Mouse (Mus musculus) megakaryocyte, adult 5-6 weeks (primary cell): ENCODE results near the gene Ulk4. TPM values are rescaled to one million over a fixed set of nuclear protein-coding genes. Genes with fewer than 3 reads are reported as not detected.
A peak's percentile ranks its signal among the peaks of the same experiment; 100 is the strongest.

Source experiments
- ATAC-seq: 2 replicates; pipeline ENCODE4 v1.8.0; 2016; ENCODE audit warnings: mild to moderate bottlenecking, inconsistent platforms; ENCODE audit not compliant: poor library complexity, severe bottlenecking
- total RNA-seq, 2 experiments: library from RNA; stranded (forward) in 1 of 2; stranded (reverse) in 1 of 2; fragments of 153-499, 151-499 nt in 1 of 2; fragments of 221-1000, 200-1000 nt in 1 of 2; gene quantifications; 2 replicates each; pipeline versions ENCODE4 v1.2.3 to v1.2.4; 2015 to 2017

The Ulk4 gene
- total RNA-seq, 2 experiments from 2014 or later = 0.20 to 1.0 TPM

DNA sequence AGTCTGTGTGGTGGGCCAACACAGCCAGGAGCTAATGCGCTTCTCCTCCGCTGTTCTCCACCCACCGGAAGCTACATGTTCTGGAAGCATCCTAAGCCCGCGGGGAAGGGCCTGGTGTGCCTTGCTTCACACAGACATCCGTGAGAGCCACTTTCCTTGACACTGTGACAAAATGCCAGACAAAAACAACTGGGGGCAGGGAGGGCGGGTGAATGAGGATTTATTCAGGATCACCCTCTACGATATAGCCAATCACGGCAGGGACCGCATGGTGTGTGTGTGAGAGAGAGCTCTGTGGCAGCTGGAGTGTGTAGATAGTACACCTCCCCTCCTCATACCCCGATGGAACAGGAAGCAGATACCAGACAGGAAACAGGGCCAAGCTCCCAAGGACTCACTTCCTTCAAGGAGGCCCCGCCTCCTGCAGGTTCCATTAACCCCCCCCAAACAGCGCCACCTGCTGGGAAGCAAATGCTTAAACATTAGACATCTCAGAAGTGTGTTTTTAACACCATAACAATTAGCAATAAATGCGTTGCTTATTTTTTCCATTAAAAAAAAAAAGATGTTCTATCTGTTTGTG is 362.0 kb downstream of the Ulk4 start:
- peak; percentile 98 for ATAC-seq

DNA sequence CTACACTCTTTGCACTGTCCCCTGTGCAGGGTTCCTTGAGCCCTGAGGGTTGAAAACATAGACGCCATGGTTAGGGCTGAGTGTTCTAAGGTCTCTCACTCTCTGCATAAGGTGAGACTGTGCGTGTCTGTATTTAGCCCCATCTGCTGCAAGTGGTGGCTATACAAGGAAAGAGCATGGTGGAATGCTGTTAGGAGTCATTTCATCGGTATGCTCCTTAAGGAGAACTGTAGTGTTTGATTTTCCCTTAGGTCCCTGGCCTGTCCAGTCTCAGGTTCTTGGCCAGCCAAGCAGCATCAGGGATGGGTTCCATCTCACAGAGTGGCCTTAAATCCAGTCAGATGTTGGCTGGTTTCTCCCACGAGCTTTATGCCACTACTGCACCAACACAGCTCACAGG is 362.6 kb downstream of the Ulk4 start:
- ATAC-seq = no peak

DNA sequence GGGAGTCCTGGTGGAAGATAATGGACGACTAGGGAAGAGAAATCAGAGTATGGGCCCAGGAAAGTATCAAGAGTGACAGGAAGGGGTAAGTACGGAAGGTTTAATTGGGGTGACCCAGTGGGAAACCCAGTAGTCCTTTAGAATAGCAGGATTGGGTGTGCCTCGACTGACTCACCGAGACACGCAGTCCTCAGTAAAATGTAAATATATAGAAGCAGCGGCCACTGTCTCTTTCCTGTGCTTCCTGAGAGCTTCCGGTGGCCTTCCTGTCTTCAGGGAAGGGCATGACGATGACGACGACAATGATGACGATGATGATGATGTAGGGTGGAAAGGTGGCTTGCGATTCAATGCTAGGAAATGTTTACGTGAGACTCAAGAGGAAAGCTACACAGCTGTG is 363.8 kb downstream of the Ulk4 start:
- no peak for ATAC-seq

GRCm38 (mm10) chr9:120908461-120908860 is 368.5 kb downstream of the Ulk4 start:
- no peak for ATAC-seq

Other genes starting within 250 kb of the Ulk4 start
- 23.2 and 25.0 TPM in 2 replicates for gene Trak1, start 20.3 kb upstream of the Ulk4 start, total RNA-seq (2015)
- 20.0 and 22.0 TPM in 2 replicates for gene Trak1, start 20.3 kb upstream of the Ulk4 start, total RNA-seq (2017)
- gene Cck, start 218.5 kb upstream of the Ulk4 start, total RNA-seq (2015) = not detected in 2 replicates
- not detected in 2 replicates for gene Cck, start 218.5 kb upstream of the Ulk4 start, total RNA-seq (2017)